Mouse (Mus musculus) MEL (cell line): Measurements from ENCODE around the gene Sox30.
A peak's percentile ranks its signal among the peaks of the same experiment; 100 is the strongest.

ENCODE experiments used
- BHLHE40 ChIP-seq: IDR thresholded peaks from 2 replicates; pipeline ENCODE4 v1.6.1; 2012; ENCODE audit warnings: low read depth, mild to moderate bottlenecking, inconsistent platforms, low read length, improper control_type of control experiment, borderline replicate concordance
- CTCF ChIP-seq, 3 experiments: IDR thresholded peaks in 2 of 3; conservative IDR thresholded peaks in 1 of 3; 2 replicates each; pipeline ENCODE4 v1.5.1; 2011 to 2012; ENCODE audit warnings: low read length in 3 of 3, low read depth in 2 of 3, mild to moderate bottlenecking in 2 of 3, improper control_type of control experiment in 1 of 3, inconsistent platforms in 1 of 3, mixed read lengths in 1 of 3, moderate library complexity in 1 of 3; ENCODE audit not compliant: control insufficient read depth in 1 of 3, insufficient read depth in 1 of 3, poor library complexity in 1 of 3, severe bottlenecking in 1 of 3
- EP300 ChIP-seq, 2 experiments: IDR thresholded peaks; 2 replicates each; pipeline ENCODE4 v1.6.1; 2011; ENCODE audit warnings: improper control_type of control experiment in 2 of 2, low read length in 2 of 2, low read depth in 1 of 2, mild to moderate bottlenecking in 1 of 2
- GATA1 ChIP-seq: IDR thresholded peaks from 2 replicates; pipeline ENCODE4 v1.6.1; 2011; ENCODE audit warnings: low read depth, low read length, improper control_type of control experiment
- MAZ ChIP-seq: IDR thresholded peaks from 2 replicates; pipeline ENCODE4 v1.6.1; 2012; ENCODE audit warnings: low read depth, mild to moderate bottlenecking, inconsistent platforms, low read length, improper control_type of control experiment
- POLR2A ChIP-seq, 2 experiments: IDR thresholded peaks; 2 replicates each; pipeline ENCODE4 v1.6.1; 2011 to 2012; ENCODE audit warnings: low read length in 2 of 2, mild to moderate bottlenecking in 2 of 2, control low read depth in 1 of 2, improper control_type of control experiment in 1 of 2, low read depth in 1 of 2, moderate library complexity in 1 of 2; ENCODE audit not compliant: control insufficient read depth in 1 of 2, insufficient read depth in 1 of 2, poor library complexity in 1 of 2
- TAL1 ChIP-seq: IDR thresholded peaks from 2 replicates; pipeline ENCODE4 v1.6.1; 2012; ENCODE audit warnings: mild to moderate bottlenecking, inconsistent platforms, low read length, moderate library complexity, mixed read lengths

GRCm38 (mm10) chr11:46061776-46062445, 81.8 kb downstream of the Sox30 start:
- TF ChIP-seq CTCF (IDR thresholded peaks at IDR 0.05 in 2 of 3, conservative IDR thresholded peaks at IDR 0.05 in 1 of 3; ENCODE audit: control insufficient read depth in 1 of 3, insufficient read depth in 1 of 3, low read depth in 2 of 3, low read length in 3 of 3, poor library complexity in 1 of 3, severe bottlenecking in 1 of 3): no peak
- no peak for TF ChIP-seq POLR2A (IDR thresholded peaks at IDR 0.05; ENCODE audit: control insufficient read depth in 1 of 2, insufficient read depth in 1 of 2, low read depth in 1 of 2, low read length in 2 of 2, poor library complexity in 1 of 2)
- no peak for TF ChIP-seq GATA1
- TF ChIP-seq BHLHE40: no peak
- TF ChIP-seq TAL1: no peak
- TF ChIP-seq EP300 (IDR thresholded peaks at IDR 0.05; ENCODE audit: low read depth in 1 of 2, low read length in 2 of 2): 0 out of 4 replicates have a peak, but pooled peaks of 1 of the 2 experiments have one; percentile 5
- no peak for TF ChIP-seq MAZ
